Mouse (Mus musculus): ENCODE results near the gene Pex7. TPM values are rescaled to one million over a fixed set of nuclear protein-coding genes. Genes with fewer than 3 reads are reported as not detected.

Gene Pex7
- total and polyA plus RNA-seq, 3 experiments: 15.6 to 38.3 (median 30.3) TPM

DNA sequence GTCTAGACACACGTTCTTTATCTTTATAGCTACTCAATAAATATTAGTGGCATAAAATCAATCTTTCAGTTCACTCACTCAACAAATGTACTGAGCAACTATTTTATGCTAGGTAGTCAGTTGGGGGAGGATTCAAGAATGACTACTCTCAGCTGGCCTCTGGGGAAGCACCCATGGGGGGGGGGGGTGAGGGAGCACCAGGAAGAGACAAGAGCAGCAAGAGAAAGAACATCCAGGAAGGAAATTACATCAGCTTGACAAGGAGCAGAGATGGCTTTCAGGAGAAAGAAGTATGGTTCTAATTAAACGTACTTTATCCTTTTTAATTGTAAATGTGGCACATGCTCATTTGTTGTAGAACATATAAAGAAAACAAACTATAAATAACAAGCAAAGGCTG is 53.9 kb downstream of the Pex7 start:
- ATAC-seq (ENCODE audit: extremely low read depth, insufficient number of reproducible peaks, low FRiP score, poor library complexity, severe bottlenecking) (no peak), DNase-seq (ENCODE audit: low spot score) (no peak)
- H3K4me3 ChIP-seq (ENCODE audit: low read depth, low read length): no peak overlapping the region
- no peak for TF ChIP-seq TAL1 (conservative IDR thresholded peaks at IDR 0.05; ENCODE audit: low read depth, low read length)
- no peak for TF ChIP-seq GATA1 (IDR thresholded peaks at IDR 0.05; ENCODE audit: borderline replicate concordance, low read length)
- no peak for TF ChIP-seq GATA2 (IDR thresholded peaks at IDR 0.05; ENCODE audit: borderline replicate concordance, low read depth, low read length)
- no peaks in the 10 kb centered on the region for H3K4me1 ChIP-seq (ENCODE audit: insufficient read depth, low read depth, low read length)
- H3K27me3 ChIP-seq (ENCODE audit: insufficient read depth, low read length): peaks cover 35% of the 10 kb centered on the region
- peaks cover under 1% of the 10 kb centered on the region for H3K36me3 ChIP-seq (replicated peaks)
- peaks cover 7% of the 10 kb centered on the region for H3K9me3 ChIP-seq (replicated peaks)

DNA sequence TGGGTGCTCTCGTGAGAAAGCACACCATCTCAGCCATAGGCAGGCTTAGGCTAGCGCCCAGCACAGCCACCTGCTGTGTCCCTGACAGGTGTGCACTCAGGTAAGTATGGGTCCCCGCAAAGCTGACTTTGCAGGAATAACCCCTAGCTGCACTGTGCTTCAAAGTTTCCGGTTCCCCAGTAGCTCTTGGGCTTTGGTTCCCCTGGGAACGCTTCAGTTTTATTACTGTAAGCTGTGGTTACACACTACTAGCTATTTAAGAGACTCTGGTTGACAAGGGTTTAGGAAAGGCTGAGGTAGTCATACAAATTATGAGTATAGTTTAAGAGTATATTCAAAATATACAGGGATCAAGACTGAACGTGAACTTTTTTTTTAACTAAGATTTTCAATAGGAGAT is 54.7 kb downstream of the Pex7 start:
- Histone ChIP-seq H3K9me3 (replicated peaks) (peaks cover 7% of the 10 kb centered on the region), H3K27me3 (ENCODE audit: insufficient read depth, low read length) (peaks cover 35% of the 10 kb centered on the region), H3K4me3 (ENCODE audit: low read depth, low read length) (no peak overlapping the region), H3K4me1 (ENCODE audit: insufficient read depth, low read depth, low read length) (no peaks in the 10 kb centered on the region), H3K36me3 (replicated peaks) (no peaks in the 10 kb centered on the region)
- TF ChIP-seq POLR2AphosphoS5 (IDR thresholded peaks at IDR 0.05; ENCODE audit: insufficient replicate concordance, low read depth, low read length) (no peak), GATA1 (IDR thresholded peaks at IDR 0.05; ENCODE audit: borderline replicate concordance, low read length) (no peak), GATA2 (IDR thresholded peaks at IDR 0.05; ENCODE audit: borderline replicate concordance, low read depth, low read length) (no peak), TAL1 (conservative IDR thresholded peaks at IDR 0.05; ENCODE audit: low read depth, low read length) (no peak), CTCF (IDR thresholded peaks at IDR 0.05; ENCODE audit: low read depth, low read length) (no peak)
- ATAC-seq (ENCODE audit: extremely low read depth, insufficient number of reproducible peaks, low FRiP score, poor library complexity, severe bottlenecking) (no peak), DNase-seq (ENCODE audit: low spot score) (no peak)

DNA sequence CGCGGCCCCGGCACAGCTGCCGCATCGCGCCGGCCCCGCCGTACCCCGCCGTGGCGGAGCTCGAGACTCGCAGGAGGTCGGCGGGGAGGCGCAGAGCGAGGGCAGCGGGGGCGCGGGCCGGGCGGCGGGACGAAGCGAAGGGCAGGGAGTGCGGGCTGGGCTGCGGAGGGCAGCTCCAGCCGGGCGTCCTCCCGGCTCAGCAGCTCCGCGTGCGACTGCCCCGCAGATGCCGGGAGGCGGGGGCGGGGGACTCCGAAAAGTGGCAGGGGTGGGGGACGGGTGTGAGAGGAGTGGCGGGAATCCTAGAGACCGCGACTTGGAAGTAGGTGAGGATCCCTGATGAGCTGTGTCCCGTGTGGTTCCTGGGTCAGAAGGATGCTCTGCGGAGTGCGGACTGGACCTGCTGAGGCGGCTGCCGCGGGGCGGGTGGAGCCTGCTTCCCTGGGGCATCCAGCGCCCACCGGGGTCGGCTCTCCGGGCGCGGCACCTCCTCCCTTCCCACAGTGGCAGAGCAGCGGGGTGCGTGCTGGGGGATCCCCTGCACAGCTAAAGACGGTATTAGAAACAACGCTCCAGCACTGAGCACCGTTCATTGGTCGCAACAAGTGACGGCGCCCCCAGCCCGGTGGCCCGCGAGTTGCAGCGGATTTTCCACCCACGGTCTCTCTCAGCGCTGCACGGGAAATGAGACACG is 56.3 kb downstream of the Pex7 start, which contains the start of gene Slc35d3:
Gene Slc35d3 (minus strand): TSS at position 462 of the 694 bp plus-strand sequence.
- peaks cover 7% of the 10 kb centered on the region for H3K9me3 ChIP-seq (replicated peaks)
- H3K4me3 ChIP-seq (ENCODE audit: low read depth, low read length): no peak within 1 kb of the TSS; the same call in 1 of the 2 replicates
- no peak for ATAC-seq (ENCODE audit: extremely low read depth, insufficient number of reproducible peaks, low FRiP score, poor library complexity, severe bottlenecking)
- no peaks in the 10 kb centered on the region for H3K36me3 ChIP-seq (replicated peaks)
- H3K27me3 ChIP-seq (ENCODE audit: insufficient read depth, low read length): peaks cover 35% of the 10 kb centered on the region
- no peaks in the 10 kb centered on the region for H3K4me1 ChIP-seq (ENCODE audit: insufficient read depth, low read depth, low read length)
- DNase-seq (ENCODE audit: low spot score): no peak
- no peak for TF ChIP-seq GATA2 (IDR thresholded peaks at IDR 0.05; ENCODE audit: borderline replicate concordance, low read depth, low read length)
- no peak for TF ChIP-seq TAL1 (conservative IDR thresholded peaks at IDR 0.05; ENCODE audit: low read depth, low read length)
- no peak for TF ChIP-seq CTCF (IDR thresholded peaks at IDR 0.05; ENCODE audit: low read depth, low read length)
- no peak for TF ChIP-seq POLR2AphosphoS5 (IDR thresholded peaks at IDR 0.05; ENCODE audit: insufficient replicate concordance, low read depth, low read length)
- no peak for TF ChIP-seq GATA1 (IDR thresholded peaks at IDR 0.05; ENCODE audit: borderline replicate concordance, low read length)

DNA sequence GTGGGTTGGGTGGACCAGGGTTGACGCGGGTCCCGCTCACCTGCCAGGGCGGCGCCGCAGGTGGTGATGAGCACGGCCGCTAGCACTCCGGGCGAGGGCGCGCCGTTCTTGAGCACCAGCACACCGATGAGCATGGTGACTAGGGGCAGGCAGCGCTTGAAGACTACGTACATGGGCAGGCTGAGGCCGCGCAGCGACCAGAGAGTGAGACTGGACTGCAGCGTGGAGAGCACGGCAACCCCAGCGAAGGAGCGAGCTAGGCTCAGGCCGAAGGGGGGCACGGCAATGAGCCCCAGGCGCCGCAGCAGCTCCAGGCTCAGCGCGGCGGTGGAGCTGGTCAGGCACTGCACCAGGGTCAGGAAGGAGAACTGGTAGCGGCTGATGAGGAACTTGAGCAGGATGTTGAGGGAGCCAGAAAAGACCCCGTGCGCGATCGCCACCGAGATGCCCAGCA is 56.9 kb downstream of the Pex7 start:
- Histone ChIP-seq H3K36me3 (replicated peaks) (no peaks in the 10 kb centered on the region), H3K9me3 (replicated peaks) (peaks cover 7% of the 10 kb centered on the region), H3K27me3 (ENCODE audit: insufficient read depth, low read length) (peaks cover 40% of the 10 kb centered on the region), H3K4me1 (ENCODE audit: insufficient read depth, low read depth, low read length) (no peaks in the 10 kb centered on the region), H3K4me3 (ENCODE audit: low read depth, low read length) (no peak overlapping the region)
- TF ChIP-seq TAL1 (conservative IDR thresholded peaks at IDR 0.05; ENCODE audit: low read depth, low read length) (no peak), GATA2 (IDR thresholded peaks at IDR 0.05; ENCODE audit: borderline replicate concordance, low read depth, low read length) (no peak), POLR2AphosphoS5 (IDR thresholded peaks at IDR 0.05; ENCODE audit: insufficient replicate concordance, low read depth, low read length) (no peak), CTCF (IDR thresholded peaks at IDR 0.05; ENCODE audit: low read depth, low read length) (no peak), GATA1 (IDR thresholded peaks at IDR 0.05; ENCODE audit: borderline replicate concordance, low read length) (no peak)
- DNase-seq (ENCODE audit: low spot score) (no peak), ATAC-seq (ENCODE audit: extremely low read depth, insufficient number of reproducible peaks, low FRiP score, poor library complexity, severe bottlenecking) (no peak)

DNA sequence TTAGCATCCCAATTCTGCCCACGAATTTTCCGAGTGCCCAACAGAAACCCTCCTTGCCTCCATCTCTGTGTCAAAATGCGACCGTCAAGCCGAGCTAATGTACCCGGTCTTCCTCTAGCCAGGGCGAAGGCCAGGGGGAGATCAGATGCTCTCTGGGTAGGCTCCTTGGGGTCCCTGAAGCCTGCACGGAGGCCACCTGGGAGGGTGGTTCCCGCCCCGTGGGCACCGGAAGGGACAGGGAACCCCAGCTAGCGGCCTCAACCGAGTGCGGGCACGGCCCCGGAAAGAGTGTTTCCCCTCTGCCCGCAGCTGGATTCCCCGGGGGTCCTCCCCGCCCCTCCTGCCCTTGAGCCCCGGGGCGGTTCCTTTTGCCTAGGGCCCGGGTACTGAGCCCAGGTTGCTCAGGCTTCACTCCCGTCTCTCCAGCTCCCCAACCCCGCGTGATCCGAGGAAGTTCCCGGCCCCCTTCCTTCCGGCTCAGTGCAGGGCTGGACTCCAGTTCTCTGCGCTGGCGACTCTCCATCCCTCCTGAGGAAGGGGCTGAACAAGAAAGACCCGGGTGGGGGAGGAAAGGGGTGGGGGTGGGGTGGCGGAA is 57.6 kb downstream of the Pex7 start:
- no peaks in the 10 kb centered on the region for H3K4me1 ChIP-seq (ENCODE audit: insufficient read depth, low read depth, low read length)
- peaks cover 7% of the 10 kb centered on the region for H3K9me3 ChIP-seq (replicated peaks)
- ATAC-seq (ENCODE audit: extremely low read depth, insufficient number of reproducible peaks, low FRiP score, poor library complexity, severe bottlenecking) (no peak), DNase-seq (ENCODE audit: low spot score) (no peak)
- H3K36me3 ChIP-seq (replicated peaks): no peaks in the 10 kb centered on the region
- TF ChIP-seq GATA2 (IDR thresholded peaks at IDR 0.05; ENCODE audit: borderline replicate concordance, low read depth, low read length): no peak
- no peak for TF ChIP-seq TAL1 (conservative IDR thresholded peaks at IDR 0.05; ENCODE audit: low read depth, low read length)
- no peak for TF ChIP-seq CTCF (IDR thresholded peaks at IDR 0.05; ENCODE audit: low read depth, low read length)
- TF ChIP-seq GATA1 (IDR thresholded peaks at IDR 0.05; ENCODE audit: borderline replicate concordance, low read length): no peak
- no peak for TF ChIP-seq POLR2AphosphoS5 (IDR thresholded peaks at IDR 0.05; ENCODE audit: insufficient replicate concordance, low read depth, low read length)
- peaks cover 40% of the 10 kb centered on the region for H3K27me3 ChIP-seq (ENCODE audit: insufficient read depth, low read length)
- no peak overlapping the region for H3K4me3 ChIP-seq (ENCODE audit: low read depth, low read length)

DNA sequence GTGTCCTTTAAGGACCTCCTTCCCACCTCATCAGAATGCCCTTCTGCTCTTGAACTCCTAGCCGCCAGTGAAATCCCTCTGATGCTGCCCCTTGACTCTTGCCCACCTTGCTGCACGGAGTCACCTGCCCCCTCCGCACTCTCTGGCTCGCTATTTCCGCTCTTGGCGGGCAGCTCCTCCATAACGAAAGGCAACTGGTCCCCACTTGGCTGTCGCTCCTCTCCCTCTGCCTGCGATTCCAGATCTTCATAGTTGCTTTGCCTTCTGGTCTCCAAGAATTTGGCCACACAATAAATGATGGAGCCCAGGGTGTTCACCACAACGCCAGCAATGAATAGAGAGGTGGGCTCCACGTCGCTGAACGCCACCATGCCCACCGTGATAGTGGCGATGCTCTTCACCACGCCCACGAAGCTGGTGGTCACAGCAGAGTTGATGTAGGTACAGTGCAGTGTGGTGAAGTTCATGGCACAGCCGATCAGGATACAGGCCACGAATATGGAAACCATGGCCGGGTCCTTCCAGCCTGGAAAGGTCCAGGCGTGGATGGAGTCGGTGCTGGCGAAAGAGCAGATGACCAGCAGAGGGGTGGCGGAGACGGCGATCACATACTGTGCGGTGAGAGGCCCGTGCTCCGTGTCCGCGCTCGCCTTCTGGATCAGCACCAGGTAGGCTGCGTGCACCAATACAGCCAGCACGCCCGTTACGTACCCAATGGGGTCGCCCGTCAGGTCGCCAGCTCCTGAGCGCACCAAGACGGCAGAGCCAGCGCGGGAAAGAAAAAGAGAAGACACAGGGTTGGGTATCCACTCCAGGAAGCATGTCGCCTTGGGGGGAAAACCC is 58.3 kb downstream of the Pex7 start:
- no peak for ATAC-seq (ENCODE audit: extremely low read depth, insufficient number of reproducible peaks, low FRiP score, poor library complexity, severe bottlenecking)
- H3K4me1 ChIP-seq (ENCODE audit: insufficient read depth, low read depth, low read length): no peaks in the 10 kb centered on the region
- H3K27me3 ChIP-seq (ENCODE audit: insufficient read depth, low read length): peaks cover 45% of the 10 kb centered on the region
- peaks cover 7% of the 10 kb centered on the region for H3K9me3 ChIP-seq (replicated peaks)
- H3K36me3 ChIP-seq (replicated peaks): no peaks in the 10 kb centered on the region
- no peak for TF ChIP-seq TAL1 (conservative IDR thresholded peaks at IDR 0.05; ENCODE audit: low read depth, low read length)
- TF ChIP-seq POLR2AphosphoS5 (IDR thresholded peaks at IDR 0.05; ENCODE audit: insufficient replicate concordance, low read depth, low read length): no peak
- TF ChIP-seq GATA2 (IDR thresholded peaks at IDR 0.05; ENCODE audit: borderline replicate concordance, low read depth, low read length): no peak
- DNase-seq (ENCODE audit: low spot score): no peak
- no peak overlapping the region for H3K4me3 ChIP-seq (ENCODE audit: low read depth, low read length)
